Mouse (Mus musculus): ENCODE measurements around the gene Rnls.

Rnls gene

DNA sequence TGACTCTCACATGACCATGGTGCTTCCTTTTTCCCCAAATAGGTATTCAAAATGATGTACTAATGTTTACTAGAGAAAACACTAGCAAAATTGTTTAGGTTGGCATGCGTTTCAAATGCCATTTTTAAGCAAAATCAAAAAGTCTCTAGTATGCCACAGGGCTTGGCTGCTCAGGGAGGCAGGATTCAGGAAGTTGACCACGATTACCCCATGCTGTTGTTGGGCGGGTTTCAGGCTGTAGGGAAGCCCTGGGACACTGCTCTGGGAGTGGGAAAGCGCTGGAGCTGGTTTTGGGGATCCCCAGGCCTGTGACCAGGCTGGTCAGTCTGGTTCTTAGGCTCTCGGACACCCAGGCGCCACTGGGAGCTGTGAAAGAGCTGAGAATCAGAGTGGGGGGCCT is 213.7 kb downstream of the Rnls start:
- DNase-seq, result peak in 1 of 2 experiments; percentile 24

DNA sequence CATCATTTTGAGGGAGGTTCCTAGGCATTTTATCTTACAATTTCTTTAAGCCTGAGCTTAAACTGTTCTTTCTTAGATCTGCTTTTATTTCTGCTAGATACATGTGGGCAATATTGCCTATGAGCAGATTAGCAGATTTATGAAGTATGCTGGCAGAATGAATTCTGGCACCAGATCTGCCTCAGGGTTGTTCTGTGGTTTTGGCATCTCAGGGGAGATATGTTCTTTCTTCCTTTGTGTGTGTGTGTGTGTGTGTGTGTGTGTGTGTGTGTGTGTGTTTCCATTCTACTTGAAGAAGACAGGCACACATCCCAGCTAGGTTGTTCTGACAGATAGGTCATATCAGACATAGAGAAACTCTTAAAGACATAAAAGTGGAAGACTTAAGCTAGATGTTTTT is 218.1 kb downstream of the Rnls start:
- no peak for DNase-seq

DNA sequence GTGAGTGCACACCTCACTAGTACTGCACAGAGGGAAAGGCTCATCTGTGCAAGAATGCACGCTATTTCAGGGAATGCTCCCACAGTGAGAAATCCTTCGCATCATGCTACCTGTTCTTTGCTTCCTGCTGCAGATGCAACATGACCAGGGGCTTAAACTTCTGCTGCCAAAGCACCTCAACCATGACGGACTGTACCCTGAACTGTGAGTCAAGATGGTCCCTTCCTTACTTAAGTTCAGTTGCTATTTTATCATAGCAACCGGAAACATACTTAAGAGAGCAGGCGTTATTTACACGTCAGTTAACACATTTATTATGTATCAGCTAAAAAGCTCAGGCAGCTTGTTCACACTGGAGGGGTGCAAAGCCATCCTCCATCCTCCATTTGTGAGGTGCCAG is 222.2 kb downstream of the Rnls start:
- no peak for DNase-seq

DNA sequence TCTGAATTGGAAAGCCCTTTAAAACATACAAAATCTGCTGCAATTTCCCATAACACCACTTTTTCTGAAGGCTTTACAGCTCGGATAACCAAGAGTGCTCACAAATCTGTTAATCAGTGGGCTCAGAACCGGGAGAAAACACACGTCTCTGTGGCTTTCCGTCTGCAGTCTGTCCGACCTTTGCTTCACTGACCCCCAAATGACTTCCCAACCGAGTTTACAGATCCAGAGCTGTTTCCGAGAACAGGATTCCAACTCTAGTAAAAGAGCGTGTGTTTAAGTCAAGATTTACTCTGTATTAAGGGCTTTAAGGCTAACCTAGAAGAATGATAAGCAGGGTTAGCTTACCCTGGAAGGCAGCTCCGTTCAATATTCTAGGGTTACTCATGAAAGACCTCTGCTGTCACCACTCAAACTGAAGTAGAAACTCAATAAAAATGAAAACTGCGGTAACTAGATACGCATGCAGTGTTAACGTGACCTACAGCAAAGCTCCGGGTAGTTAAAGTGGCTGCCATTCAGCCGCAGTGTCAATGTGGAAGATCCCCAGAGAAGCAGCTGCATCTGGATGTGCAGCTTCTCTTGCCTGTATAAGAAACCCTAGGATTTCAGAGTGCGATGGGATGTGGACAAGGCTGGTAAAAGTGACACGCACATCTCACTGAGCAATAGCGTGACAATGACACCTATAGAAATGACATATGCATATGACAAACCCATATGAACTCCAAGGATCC is 224.4 kb downstream of the Rnls start:
- DNase-seq, result no peak

DNA sequence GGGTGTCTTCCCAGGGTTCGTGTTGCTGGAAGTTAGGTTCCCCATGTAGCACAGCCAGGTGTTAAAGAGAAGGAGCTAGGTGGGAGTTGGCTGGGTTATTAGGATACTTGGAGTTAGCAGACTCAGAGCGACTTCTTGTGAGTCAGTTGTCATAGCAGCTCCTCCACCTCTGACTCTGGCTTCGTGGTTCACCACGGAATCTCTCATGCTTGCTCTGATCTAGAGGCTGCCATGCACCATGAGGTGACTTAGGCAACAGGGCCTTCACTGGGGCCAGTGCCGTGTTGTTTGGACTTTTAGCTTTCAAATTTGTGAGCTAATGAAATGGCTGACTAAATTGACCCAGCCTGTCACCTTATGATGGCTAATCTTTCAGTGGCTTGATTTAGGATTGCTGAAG is 227.3 kb downstream of the Rnls start:
- no peak for DNase-seq

DNA sequence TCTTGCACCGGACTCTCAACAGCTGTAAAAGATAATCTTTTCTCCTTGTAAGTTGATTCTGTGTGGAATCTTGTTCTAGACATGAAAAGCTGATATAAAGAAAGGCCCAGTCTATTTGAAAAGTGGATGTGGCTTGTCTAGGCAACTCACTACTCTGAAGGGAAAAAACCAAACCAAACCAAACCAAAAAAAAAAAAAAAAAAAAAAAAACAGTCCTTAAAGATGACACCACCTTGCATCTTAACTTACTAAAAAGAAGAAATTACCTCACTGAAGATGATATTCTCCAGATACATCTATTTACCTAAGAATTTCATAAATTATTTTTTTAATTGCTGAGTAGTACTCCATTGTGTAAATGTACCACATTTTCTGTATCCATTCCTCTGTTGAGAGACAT is 230.2 kb downstream of the Rnls start:
- no peak for DNase-seq

DNA sequence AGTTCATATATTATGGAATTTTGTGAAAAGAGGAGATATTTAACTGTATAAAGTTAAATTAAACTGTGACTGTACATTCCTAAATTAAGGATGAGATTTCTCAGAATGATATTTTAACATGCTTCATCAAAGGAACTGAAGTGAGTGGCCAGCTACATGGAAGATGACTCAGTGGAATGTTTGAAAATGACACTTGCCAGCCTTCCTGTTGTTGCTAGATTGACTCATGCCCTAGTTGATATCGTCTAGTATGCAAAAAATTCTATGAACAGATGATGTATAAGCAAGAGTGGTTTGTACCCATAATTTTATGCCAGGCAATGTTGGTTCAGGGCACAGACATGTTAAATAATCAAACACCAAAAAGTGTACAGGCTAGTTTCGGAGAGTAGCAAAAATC is 232.2 kb downstream of the Rnls start:
- DNase-seq, result no peak

DNA sequence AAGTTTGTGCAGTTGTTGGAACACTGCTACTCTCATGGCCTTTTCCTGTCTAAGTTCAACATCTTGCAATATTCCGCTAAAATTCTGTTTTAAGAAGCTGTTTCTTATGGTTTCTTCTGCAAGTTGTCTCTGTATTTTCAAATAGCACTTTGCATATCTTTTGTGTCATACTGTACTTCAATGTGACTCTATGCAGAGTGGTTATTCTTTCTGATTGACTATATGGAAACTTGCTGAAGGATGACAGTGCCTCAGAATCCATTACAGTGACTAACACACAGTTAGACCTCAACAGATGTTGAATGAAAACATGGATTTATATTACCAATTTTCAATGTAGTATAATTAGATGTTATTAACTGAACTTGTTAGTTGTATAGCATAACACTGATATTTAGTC is 232.9 kb downstream of the Rnls start:
- DNase-seq, result no peak

DNA sequence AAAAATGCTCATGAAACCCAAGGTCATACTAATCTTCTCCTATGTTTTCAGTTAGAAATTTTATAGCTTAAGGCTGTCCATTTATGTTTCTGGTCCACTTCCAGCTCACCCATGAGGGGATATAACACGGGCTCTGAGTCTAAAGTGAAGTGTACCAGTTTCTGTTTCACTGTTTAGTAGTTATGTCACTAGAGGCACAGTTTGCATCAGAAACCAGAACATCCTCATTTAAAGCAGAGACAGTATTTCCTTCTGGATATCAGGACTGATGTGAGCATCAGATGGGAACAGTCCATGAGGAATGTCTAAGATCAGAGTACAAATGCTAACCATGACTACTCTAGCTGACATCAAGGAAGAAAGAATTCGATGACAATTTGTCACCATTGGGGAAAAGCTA is 233.9 kb downstream of the Rnls start:
- DNase-seq, result no peak

DNA sequence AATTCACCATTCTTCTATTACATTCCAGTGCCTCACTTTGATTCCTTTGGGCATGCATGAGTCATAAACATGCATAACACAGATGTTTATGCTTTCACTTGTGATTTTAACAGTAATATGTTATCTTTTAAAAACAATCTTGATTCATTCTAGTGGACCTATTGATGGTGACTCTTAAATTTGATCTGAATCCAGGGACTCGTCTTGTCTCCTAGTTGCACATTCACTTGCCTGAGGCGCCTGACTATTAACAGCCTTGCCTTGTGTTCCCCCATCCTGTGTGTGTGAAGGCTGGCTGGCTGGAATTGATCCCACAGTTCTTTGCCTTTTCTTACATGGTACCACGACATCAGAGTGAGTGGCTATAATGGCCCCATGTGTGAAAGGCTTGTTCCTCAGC is 243.7 kb downstream of the Rnls start:
- DNase-seq, result no peak

DNA sequence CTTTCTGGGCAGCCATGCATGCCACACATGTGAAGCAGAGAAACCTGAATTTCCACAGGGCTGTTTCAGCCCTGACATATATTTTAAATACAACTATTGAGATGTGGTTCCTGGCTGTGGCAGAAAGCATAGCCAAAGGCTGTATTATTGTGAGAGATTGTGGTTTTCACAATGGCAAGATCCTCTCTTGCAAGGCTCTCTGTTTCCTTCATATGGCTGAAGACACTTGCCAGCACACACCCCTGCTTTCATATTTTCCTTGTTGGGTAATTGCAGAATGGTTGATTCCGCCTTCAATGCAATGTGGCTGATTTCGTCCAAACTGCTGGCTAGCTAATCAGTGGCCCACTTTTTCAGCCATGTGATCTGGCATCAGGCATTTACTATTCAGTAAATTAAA is 248.9 kb downstream of the Rnls start:
- DNase-seq, result no peak

DNA sequence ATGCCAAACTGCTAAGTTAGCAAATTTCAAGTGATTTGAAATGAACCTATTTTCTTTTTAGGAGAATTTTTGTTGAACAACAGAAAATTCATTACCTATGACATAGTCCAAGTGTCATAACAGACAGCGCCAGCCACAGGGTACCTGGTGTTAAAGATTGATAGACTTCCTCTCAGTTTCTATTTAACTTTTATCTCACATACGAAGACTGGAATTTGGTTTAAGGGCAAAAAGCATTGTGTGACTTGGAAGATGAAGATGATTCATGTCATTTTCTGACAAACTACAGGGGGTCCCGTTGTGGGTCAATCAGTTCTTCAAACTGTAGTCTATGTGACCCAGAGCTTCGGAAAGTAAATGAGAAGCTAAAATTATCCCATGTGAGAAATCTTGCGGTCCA is 254.8 kb downstream of the Rnls start:
- no peak for DNase-seq

DNA sequence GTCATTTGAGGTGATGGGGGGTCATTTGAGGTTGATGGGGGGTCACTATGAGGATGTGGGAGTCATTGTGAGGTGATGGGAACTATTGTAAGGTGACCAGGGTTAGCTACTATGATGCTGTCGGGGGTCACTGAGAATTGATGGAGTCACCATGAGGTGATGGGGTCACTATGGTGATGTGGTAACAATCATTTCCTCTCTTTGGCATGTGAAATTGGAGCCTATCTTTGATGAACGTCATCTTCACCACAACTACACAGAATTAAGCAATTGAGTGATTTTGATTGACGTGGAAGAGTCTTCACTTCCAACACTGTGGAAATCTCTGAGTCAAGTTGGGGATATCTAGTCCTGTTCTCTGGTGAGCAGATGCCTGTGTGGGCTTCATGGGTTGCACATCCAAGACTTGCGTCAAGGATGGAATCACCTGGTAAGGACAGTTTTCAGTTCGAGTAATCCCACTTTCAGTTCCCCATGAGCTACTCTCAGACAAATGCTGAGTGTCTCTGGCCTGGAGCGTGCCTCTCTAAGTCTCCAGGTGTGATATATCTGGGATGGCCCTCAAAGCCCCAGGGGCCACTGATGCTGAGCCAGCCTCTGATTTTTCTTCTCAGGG is 269.4 kb downstream of the Rnls start:
- DNase-seq, result peak in 1 of 2 experiments; percentile 54

DNA sequence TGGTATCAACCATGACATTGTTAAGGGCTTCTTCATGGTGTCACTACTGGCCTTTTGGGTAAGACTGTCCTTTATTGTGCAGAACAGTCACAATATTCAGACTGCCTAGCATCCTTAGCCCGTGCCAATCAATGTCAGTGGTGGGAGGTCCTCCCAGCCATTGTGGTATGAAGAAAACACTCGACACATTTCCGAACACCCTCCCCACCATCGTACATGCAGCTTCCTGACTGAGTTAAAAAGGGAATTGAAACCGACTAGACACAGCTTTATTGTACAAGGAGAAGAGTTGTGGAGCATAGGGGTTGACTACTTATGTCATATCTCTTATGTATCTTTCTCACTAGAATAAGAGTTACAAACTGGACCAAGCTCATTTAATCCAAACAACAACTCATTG is 272.1 kb downstream of the Rnls start:
- peak; percentile 73 to 79 for DNase-seq

DNA sequence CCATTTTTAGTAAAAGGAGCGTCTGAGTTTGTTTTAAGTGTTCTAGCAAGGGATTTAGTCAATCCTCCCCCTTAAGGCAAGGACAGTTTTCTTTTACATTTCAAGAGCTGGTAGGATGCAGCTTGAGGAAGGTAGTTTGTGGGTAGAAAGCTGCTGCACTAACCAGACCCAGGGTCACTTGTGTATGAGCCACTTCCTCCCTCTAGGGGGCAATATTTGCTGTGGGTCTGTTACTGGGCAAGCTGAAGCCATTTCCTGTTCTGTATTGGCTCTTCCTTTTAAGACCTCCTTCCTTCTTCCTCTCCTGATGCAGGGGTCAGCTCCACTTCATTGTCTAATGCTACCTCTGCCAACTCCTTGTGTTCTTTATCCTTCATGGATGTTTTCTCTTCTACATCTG is 273.2 kb downstream of the Rnls start:
- peak; percentile 58 to 60 for DNase-seq

DNA sequence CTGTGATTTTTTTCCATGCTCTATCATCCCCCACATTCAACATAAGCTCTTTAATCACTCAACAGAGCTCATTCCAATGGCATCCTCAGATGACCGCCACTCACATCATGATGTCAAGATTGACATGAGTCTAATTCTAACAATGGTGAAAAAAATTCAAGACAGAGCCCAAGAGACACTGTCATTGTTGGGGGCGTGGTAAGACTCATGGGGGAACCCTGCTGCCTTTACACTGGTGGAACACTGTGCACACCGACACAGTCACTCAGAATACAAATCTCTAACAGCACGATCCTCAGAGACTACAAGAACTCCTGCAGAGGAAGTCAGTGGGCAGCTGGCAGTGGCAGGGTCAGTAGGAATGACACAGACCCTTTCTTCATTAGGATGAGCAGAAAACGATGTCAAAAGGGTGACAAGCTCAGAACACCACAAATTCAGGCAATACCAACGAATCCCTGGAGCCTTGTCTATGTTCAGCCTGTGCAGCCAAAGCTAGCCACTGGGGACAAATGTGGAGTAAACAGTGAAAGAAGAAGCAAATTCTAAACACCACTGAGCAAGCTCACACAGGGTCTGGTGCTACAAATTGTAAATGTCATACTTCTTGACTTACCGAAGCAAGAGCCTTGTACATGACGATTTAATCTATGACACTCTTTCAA is 277.3 kb downstream of the Rnls start:
- no peak for DNase-seq

DNA sequence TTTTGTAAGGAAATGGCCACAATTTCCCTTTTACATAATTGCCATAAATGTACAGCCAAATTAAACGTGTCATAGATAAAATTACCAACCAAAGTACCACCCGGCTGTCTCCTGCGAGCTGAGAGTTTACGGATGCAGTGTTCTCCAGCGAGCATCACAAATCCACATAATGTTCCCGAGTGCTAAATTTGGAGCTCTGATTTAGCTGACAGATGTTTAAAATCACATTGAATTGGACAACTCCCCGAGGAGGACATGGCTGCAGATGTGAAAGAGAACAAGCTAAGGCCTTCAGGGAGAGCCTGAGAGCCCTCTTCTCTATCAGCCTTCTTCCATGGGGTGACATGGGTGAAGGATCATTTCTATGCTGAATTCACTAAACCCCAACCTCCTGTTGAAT is 278.3 kb downstream of the Rnls start:
- DNase-seq, result no peak

DNA sequence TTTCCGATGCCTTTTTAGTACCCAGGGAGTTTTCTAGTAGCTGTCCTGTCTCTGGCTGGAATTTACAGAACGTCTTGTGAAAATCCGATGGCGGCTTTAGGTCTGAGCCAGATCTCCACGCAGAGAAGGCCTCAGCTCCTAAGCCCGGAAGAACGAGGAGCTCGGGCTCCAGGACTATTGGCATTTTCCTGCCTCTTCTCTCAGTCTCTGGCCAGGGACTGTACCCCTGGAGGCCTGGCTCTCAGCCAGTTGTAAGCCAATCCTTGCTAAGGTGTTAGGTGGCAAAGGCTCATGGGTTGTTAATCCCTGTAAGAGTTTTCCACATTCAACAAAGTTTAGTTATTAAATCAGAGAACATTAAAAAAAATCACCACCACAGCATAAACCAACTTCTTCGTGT is 281.7 kb downstream of the Rnls start:
- DNase-seq, result no peak

DNA sequence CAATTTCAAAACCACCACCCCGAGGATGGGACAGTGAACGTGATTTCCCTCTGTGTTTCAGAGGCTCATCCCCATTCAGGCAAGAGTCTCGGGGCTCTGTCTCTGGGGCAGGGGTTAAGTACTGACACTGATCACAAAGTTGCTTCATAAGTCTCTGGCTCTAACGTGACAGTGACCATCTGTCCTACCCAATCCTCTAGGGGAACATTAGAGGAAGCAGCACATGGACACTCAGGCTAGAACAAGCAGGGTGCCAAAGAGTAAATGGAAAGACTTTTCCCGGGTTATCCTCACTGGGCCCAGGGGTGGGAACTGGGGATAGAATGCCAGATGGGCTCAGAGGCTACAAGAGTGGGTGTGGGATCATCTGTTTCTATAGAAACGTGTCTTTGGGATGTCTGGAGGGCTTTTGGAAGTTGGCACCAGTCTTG is 282.1 kb downstream of the Rnls start:
- DNase-seq, result no peak

DNA sequence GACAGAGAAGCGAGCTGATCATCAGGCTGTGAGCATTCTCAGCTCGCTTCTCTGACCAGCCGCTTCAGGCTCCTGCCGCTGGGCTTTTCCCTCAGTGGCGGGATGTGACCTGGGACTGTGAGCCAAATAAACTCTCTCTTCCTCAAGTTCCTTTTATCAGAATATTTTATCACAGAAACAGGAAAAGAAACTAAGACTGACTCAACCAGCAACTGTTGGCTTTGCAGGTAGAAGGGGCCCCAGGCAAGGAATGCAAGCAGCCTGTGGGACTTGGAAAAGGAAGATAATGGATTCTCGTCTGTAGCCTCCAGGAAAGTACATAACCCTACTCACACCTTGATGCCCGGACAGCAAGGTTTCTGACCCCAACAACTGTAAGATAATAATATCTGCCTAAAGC is 283.0 kb downstream of the Rnls start:
- no peak for DNase-seq

DNA sequence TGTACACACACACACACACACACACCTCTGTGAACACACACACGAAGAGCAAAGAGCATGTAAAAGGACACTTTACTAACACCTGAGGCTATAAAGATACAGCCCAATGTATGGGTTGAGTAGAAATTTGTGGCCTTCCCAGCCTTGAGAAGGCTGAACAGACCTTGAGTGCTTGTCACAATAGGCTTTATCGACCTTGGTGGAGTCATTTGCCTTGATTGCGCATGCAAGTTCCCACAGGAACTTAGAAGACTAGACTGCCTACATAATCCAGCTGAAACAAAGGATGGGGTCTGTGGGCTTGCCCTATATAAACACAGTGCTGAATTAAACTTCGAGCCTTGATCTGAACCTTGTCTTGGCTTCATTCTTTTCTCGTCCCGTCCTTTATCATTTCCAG is 288.2 kb downstream of the Rnls start:
- no peak for DNase-seq

DNA sequence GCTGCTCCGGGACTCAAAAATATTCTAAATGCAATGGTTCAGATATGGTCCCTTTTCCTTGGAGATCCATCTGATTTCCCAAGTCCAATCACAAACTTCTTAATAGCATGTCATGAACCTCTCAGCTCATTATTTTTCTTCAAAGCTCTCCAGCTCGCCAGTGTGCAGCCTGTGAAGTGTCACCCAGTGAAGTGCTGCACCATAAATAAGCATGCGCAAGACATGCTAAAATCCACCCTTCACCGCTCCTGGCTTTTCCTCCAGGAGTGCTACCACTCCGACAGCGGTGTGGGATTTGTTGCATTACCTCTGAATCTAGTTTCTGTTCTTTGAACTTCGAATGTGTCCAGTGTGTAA is 289.3 kb downstream of the Rnls start:
- DNase-seq, result no peak

DNA sequence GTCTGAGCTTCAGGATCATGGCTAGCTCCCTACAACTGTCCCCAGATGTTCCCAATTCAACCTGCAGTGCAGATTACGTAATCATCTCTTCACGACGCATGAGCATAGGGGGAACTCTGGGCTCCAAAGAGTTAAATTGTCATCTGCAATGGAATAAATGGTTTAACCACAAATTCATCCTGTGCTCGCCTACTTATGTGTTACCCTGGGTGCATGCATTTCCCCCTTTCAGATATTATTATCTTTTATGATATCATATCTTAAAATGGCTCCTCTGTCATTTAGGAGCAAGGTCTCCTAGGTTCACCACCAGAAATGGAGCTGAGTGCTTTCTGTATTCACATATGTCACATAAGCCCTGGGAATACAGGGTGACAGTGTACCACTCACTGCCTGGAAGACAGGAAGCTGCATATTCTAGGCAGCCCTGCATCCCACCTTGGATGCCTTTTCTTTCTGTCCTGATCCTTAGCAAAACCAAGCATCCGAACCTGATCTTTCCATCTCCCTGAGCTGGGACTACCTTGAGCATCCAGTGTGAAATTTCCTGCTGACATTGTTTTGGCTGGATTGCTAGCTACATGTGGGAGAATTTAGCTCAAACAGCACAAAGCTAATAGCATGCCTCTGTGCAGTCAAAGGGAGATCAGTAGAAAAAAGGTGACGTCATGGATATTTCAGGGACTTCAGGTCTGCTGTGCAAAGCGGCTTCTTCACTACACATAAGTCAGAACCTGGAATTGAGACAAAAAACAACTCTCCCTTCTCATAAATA is 289.9 kb downstream of the Rnls start:
- DNase-seq, result peak in 1 of 2 experiments; percentile 21
